Mouse (Mus musculus): ENCODE results near the gene Adamts6. TPM values are rescaled to one million over a fixed set of nuclear protein-coding genes. Genes with fewer than 3 reads are reported as not detected.

The Adamts6 gene
- total RNA-seq, 2 experiments from 2014 or later: 3.5 to 4.2 TPM

DNA sequence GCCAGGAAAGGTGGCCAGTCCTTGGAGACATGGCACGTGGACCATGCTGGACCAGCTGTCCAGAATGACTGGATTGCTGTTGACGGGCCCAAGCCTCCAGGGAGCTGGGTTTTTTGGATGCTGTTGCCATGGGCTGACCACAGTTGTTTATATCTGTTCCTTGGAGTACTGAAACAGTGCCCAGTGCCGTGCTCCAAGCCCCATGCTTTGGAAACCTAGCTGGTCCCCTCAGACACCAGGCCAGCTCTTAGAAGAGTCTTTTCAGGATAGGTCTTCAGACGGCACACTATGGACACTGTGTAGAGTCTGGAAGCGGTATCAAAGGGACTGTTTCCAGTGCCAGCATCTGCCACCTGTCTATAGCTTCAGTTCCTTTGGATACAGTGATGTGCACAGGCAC is 223.1 kb downstream of the Adamts6 start:
- peak; percentile 15 to 20 for DNase-seq (ENCODE audit: low spot score in 2 of 2)

DNA sequence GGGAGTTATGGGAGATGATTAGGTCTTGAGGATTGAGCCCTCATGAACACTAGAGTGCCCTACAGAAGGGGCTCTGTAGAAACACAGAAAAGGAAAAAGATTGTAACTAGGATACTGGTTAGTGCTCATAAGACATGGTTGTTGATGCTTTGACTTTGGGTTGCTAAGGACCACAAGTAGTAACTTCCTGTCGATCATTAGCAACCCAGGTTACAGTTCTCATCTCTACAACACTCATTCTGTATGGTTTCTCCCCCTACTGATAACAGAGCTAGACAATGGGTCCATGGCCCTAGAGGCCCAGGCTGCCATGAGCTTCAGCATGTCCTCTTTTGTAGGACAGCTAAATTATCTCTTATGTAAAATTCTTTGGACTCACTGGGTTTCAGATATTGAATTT is 227.4 kb downstream of the Adamts6 start:
- DNase-seq (ENCODE audit: low spot score in 2 of 2): no peak

DNA sequence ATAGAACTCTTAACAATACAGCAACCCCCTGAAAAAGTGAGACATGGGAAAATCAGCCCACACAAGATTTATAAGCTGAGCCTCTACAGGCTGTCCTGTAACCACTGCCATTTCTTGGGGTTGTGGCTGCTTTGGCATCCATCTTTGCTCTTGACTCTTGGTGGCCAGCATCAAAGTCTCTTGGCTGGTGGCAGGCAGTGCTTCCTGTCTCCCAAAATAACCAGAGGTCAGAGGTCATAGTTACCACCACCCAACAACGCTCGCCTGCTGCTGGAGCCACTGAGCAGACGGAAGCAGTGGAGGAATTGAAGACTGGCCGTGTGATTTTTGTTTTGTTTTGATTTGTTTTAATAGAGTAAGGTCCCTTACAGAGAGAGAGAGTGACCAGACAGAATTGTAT is 228.5 kb downstream of the Adamts6 start:
- DNase-seq (ENCODE audit: low spot score in 2 of 2): no peak

DNA sequence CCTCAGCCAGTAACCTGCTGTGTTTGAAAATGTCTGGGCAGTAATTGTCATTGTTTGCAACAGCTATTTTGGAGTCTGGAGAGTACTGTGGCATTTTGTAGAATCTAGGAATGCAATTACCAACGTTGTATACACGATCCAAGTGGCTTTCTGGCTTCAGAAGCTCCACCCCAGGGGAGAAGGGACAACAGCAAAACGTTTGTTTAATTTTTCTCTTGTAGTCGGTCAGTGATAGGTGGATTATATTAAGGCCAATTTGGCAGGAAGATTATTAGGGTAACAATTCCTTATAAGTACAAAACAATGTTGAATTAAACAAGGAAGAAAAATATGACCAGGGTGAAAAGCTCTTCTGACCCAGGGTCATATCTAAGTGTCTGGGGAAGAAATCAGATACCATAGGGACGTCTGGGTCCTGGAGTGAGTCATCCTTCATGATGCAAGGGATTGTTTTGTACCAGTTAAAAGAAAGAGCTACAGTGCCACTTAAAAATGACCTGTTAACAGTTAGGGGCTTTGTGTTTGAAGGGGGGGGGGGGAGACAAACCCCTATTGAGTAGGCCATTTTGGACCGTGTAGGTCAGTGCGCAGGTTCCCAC is 229.2 kb downstream of the Adamts6 start:
- no peak for DNase-seq (ENCODE audit: low spot score in 2 of 2)

DNA sequence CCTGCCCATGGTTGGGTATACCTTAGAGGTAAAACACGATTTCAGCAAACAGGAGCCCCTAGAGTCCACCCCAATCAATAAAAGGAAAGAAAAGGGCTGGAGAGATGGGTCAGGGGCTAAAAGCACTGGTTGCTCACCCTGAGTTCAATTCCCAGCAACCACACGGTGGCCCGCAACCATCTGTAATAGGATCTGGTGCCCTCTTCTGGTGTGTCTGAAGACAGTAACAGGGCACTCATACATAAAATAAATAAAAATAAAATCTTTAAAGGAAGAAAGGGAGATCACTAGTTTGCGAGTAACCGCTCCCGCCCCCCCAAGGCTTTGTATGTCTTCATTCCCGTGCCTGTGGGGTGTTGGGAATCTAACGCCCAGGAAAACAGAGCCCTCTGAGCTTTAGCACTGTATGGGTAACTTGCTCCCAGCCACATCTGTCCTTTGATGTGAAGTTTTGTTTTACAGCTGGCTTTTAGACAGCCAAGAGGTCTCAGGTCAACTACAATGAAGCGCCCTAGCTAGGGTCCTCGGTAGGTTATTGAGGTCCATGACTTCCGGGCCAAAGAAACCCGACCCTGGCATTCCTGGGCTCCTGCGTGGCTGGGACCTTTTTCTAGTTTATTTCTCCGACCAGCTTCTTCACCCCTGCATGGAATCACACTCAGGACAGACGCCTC is 230.1 kb downstream of the Adamts6 start:
- no peak for DNase-seq (ENCODE audit: low spot score in 2 of 2)

DNA sequence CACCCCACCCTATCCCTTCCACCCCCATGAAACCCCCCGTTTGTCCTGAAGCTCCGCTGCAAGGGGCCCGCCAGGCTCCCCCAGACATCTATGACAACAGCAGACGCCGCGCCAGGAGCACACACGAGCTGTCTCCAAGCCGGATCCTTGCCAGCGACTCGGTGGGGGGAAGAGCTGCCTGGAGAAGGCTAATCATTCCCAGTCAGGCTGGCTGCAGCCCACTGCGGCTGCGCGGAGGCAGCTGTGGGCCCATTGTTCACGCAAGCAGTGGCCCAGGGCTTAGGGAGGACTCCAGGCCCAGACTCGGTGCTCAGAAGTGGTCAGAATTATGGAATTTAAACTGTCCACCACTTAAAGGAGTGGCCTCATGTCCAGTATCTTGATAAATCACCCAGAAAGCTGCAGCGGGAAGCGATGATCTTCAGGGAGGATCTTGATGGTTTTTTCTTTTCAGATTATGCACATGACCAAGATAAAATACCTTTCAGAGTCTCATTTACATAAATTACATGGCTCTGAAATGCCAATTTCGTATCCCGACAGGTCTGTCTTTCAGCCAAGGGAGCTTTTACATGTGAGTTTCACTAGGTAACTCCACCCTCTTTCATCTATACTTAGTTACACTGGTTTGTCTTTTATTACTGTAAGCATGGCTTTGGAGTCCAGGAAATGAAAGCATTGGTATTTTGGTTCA is 230.8 kb downstream of the Adamts6 start:
- DNase-seq (ENCODE audit: low spot score in 2 of 2): peak; percentile 94 to 95

DNA sequence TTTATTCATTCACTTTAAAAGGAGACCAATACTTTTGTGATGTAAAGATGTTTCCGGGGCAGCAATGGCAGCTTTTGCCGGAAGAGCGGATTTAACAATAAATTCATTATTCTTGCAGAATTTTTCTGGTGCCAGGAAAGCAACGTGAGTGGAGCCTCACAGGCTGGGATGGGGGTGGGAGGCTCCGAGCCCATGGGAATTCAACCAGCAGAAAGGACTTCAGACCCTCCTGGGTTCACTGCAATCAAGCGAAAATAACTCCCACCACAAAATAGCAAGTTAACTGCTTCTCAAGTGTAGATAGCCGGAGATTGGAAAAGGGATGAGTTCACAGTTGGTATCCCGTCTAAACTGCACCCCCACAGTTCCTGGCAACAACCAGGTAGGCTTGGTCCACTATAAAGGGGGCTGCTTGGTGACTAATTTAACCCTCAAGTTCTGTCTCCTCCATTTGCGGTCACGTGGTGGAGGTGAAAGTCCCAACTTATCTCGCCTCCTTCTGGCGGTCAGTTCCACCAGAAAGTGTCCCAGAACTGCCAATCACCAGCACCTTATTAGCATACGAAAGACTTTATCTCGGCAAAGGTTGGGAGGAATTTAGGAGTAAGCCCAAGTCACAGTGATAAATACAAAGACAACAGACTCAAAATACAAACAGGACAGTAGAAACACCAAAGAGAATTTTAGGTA is 231.5 kb downstream of the Adamts6 start:
- peak; percentile 25 to 46 for DNase-seq (ENCODE audit: low spot score in 2 of 2)

DNA sequence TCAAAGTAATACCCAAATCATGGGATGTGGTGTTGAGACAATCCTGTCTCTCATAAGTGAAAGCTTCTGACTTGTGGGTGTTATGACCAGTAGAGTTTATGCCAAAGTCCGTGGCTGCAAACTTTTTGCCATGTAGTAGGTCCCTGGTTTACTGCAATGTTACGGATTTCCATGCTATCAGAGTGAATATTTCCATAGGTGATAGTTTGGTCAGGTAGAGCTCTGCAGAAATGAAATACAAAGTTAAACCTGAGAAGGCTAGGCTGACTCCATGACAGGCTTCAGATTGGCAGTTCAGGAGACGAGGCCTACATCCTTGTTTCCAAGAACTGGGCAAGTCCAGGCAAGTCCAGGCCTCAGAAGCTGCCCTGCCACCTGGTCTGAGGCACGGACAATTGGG is 232.3 kb downstream of the Adamts6 start:
- no peak for DNase-seq (ENCODE audit: low spot score in 2 of 2)

DNA sequence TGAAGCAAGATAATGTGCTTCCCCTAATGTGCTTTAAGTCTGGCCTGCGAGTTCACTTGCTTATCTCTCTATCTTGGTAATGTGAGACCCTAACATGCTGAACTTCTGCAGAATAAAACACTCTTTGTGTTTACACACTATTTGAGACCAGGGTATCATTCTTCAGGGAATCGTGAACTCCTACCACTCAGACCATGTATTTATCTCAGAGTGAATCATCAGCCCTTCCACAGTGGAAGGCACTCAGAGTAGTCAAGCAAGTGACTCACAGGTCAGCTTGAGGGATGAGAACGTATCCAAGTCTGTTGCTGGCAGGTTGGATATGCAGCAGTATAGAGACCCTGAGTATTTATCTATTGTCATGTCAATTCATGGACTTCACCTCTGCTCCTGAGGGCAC is 232.8 kb downstream of the Adamts6 start:
- DNase-seq (ENCODE audit: low spot score in 2 of 2): no peak

DNA sequence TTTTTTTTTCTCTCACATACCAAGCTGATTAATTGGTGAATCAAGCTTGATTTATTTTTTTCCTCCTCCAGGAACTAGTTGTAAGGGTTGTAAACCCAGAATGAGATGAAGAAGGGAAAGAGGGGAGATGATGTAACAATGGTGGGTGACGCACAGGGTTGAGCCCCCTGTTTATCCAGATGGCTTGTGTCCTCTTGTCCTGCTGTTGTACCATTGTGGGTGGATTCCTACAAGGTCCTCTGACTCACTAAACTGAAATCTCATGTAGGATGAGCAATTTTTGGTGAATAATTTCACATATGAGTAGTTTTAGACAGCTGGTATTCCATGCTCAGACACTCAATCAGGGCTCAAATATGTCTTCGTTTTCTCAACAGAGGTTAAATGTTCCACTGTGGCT is 233.9 kb downstream of the Adamts6 start:
- no peak for DNase-seq (ENCODE audit: low spot score in 2 of 2)

DNA sequence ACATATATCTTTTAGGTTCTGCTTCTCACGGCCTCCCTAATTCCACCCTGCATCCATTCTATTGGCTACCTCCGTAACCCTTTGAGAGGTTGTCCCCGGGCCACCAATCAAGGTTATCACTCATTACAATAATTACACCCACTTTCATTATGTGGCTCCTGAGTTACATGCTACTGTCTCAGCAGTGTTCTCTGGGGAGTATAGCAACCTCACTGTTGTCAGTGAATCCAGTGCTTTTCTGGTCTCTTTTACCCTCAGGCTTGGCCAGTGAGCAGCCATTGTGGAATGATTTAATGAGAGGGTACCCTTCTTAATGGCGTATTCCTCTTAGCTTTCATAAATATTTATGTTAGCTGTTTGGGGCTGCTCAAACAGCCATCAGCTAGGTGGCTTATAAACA is 238.0 kb downstream of the Adamts6 start:
- DNase-seq (ENCODE audit: low spot score in 2 of 2): no peak

DNA sequence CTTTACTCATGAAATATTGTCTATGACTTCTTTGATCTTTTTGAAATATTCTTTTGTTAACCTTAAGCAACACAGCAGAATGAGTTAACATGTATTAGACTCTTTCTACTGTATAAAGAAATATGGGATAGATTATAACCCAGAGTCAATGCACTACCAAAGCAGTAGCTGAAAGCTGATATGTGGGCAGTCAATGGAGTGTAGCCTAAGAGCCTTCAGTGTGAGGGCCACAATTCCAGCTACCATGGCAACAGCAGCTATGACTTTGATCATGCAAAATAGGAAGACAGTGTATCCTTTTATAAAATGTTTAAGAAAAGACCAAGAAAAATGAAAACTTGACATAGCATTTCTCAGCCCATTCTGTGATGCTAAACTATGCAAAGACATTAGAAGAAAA is 241.6 kb downstream of the Adamts6 start:
- DNase-seq (ENCODE audit: low spot score in 2 of 2): no peak

DNA sequence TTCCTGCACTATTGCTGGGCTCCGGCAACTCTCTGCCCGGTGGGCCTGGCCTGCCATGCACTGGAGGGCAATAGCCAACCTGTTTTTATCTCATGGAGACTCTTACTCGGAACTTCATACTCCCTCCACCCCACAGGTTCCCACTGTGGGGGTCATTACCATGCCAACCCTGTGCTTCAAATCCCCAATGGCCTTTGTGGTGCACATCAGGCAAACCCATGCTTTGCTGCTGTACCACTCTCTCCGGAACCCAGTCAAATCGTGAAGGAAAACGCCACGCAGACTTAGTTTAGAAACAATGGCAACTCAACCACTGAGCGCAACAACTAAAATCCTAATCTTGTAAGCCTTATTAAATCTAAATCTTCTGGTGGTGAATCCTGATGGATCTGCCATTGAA is 244.2 kb downstream of the Adamts6 start:
- DNase-seq (ENCODE audit: low spot score in 2 of 2): no peak

DNA sequence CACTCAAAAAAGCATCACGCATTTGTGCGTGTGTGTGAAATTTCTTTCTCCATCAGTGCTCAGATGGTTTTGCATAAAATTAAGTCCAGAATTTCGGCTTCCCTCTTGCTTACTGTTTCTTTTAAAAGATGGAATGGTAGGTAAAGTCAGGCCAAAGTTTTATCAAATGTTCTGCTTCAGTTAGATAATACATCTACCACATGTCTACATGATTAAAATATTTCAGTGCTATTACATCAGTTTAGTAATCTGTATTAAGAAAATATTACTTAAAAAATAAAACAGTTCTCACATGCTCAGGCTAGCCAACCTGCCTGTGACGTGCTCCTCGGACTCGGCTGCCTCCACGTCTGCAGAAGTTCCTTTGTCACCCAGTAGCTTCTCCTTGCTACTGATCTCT is 245.1 kb downstream of the Adamts6 start:
- DNase-seq (ENCODE audit: low spot score in 2 of 2): no peak

DNA sequence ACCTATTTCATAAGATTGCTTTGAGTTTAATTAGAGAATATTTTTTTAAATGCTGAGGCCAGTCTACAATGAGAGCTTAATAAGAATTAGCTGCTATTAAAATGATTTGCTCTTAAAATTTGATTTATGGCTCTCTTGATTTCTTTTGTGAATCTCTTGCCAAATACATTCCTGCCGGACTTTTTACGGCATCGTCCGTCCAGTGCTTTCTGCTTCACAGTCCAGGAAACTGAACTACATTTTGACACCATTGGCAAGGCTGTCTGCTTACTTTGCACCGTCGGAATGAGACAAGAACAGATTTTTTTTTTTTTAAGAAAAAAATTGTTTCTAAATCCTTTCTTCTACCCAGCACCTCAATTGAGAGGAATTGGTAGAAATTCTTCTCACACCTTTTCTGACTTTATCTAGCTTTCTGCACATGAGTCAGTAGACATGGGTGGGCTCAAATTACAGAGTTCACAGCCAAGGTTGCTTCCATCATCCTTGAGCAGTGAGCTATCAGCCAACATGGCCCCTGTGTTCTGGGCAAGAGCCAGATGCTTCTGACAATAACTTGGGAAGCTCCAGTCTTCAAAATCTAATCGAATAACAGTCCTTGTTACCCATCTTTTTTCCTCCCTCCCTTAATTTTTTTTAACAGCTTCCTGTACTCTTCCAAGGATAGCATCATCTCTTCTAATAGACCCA is 246.3 kb downstream of the Adamts6 start:
- no peak for DNase-seq (ENCODE audit: low spot score in 2 of 2)

DNA sequence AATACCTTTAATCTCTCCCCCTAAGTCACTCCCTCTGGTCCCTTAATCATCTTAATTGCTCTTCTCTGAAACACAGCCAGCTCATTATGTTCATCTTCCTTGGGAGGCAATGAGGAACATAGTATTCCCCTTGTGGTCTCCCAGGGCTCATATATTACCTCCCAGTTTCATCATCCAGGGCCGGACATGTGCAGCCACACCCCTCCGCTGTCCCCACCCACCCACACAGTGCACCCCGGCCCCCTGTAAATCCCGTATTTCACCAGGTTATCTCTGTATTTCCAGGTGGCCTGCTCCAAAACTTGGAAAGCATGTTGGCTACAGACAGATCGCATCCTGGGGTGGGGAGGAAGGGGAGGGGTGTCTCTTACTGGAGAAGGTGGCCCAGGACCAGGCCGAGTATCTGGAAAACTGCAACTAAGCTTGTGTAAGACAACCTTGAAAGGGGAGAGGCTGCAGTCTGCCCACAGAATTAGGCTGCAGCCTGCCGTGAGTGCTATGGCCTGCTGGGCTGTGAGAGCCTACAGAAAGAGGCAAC is 253.3 kb downstream of the Adamts6 start:
- DNase-seq (ENCODE audit: low spot score in 2 of 2): no peak

DNA sequence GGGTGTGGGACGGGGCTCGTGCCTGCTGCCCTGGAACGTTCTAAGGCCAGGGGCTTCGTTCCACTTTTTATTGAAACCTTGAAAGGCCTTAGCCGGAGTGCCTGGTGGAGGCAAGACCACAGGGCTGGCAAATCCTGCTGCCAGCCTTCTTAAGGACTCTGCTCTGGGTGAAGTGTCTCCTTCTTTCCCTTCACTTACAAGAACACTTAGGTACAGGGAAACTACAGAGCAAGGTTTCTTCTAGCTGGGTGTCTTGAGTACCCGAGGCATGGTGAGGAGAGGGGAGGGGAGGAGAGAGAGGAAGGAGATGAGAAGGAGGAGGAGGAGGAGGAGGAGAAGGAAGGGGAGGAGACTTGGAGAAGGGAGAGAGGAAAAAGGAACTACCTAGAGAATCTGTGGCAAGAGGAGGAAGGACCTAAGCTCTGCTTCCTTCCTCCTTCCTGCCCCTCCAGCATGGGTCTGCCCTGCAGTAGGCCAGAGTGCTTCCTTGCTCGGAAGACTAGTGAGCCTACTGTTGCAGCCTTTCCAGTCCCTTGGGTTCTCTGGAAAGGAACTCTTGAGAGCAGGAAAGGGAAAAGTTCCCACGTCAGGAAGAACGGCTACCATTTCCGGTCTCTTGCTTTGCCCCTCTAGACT is 254.6 kb downstream of the Adamts6 start:
- DNase-seq (ENCODE audit: low spot score in 2 of 2): no peak

DNA sequence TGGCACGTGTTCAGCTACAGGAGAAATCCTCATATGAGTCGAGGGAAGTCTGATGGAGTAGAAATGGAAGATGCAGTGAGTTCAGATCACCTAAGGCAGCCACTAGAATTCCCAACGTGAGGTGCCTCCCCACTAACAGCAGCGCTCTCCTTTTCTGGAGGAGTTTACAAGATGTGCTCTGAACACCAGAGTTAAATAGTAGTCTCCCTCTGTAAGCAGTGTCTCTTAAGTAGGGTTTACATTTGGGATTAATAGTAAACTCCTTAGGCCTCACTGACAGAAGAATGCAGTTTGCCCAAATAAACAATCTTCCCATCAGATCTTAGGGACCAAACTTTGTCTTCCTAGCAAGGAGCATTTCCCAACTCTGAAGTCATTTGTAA is 255.1 kb downstream of the Adamts6 start:
- no peak for DNase-seq (ENCODE audit: low spot score in 2 of 2)
